Mouse (Mus musculus): ENCODE measurements at regions not wholly inside any gene's neighbourhood (a gene's known extent, or its start where the extent isn't known, plus 50 kb on each side); places are given as distances from the start of the nearest gene placed in this dataset.

DNA sequence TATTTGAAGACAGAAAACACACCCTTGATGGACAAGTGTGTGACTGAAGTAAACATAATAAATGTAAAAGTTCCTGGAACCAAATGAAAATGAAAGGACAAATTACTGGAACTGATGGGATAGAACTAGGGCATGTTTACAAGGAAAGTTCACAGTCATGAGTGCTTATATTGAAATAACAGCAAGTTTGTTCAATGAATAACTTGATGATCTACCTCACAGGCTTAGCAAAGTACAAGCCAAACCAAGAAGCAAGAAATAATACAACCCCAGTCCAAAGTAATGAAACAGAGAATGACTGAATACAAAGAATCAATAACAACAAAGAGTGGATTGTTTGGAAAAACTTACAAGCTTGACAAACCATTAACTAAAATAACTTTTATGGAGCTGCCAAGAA is 56.2 kb downstream of the Gm379 start:
- no peak for DNase-seq (ENCODE audit: extremely low spot score in 1 of 2, low spot score in 1 of 2)

DNA sequence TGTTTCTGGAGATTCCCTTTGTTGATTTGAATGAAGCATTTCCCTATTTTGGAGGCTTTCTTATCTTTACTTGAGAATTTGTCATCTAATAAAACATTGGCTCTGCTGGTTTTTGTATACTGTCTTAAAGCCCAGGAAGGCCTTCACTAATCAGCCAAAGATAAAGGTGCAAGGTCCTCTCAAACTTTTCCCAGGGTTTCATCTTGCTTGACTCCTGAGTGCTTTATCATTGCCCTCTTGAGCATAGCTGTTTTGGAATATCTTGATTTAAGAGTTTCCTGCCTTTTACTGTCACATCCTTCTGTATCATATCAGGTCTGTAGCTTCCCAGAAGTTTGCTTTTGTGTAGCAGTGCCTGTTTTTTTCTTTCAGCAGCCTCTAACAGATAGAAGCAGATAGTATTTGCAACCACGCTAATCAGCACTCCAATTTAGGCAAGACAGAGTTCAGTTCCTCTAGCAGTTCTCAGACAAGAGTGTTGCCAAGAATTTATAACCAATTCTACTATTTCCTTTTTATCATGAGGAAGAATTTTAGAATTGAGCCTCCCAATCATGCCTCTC is 64.7 kb downstream of the Gm379 start:
- DNase-seq (ENCODE audit: extremely low spot score in 1 of 2, low spot score in 1 of 2) = no peak

DNA sequence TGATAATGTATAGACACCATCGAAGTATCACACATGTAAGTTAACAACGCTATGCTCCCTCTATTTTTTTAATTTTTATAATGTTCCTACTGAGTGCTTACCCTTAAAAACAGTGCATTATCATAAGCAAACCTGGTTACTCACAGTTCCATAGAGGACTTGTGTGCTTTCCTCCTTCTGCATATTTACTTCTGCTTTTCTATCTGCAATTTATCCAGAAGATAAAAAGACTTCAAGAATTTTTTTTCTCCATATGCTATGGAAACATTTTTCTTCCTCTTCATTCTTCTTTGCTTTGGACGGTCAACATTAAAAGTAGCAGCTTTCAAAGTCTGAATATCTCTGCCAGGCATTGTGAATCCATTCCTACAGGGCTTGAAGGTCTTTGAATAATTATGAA is 102.7 kb downstream of the Gm379 start:
- DNase-seq (ENCODE audit: extremely low spot score in 1 of 2, low spot score in 1 of 2) = no peak

DNA sequence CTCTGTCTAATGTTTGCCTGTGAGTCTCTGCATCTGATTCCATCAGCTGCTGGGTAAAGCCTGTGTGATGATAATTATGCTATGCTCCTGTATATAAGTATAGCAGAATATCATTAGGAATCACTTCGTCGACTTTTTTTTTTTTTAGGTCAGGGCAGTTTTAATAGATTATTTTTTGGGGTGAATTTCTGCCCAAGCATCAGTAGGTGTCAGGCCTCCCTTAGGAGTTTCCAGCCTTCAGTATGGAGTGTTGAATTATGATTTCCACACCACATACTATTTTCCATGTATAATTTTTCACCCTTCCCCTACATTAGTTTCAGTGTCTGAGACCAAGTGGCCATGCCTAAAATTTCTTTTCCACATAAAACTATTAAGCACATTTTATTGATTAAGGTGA is 121.5 kb downstream of the Gm379 start:
- no peak for DNase-seq (ENCODE audit: extremely low spot score in 1 of 2, low spot score in 1 of 2)

GRCm38 (mm10) chrX:108541410-108541809 is 123.3 kb downstream of the Gm379 start:
- peak in 1 of 2 experiments; percentile 4 for DNase-seq (ENCODE audit: extremely low spot score in 1 of 2, low spot score in 1 of 2)

DNA sequence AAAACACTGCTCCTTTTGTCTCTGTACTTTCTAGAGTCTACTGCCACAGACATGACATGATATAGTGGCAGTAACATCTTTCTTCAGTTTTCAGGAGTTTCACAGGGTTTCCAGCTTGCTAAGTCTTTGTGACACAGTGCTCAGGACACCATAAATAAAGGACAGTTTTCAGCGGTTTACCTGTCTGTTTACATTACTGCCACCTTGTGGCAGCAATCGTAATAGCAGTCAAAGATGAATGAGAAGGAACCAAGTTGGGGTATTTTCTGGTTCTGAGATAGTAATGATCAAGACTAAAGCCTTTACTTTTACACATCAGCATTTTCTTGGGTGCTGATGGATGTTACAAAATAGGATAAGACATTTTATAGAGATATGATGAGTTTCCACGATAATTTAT is 127.7 kb downstream of the Gm379 start:
- DNase-seq (ENCODE audit: extremely low spot score in 1 of 2, low spot score in 1 of 2) = peak in 1 of 2 experiments; percentile 64
